Mouse (Mus musculus): ENCODE results near the gene Twnk. TPM values are rescaled to one million over a fixed set of nuclear protein-coding genes. Genes with fewer than 3 reads are reported as not detected.

Gene Twnk
- polyA plus RNA-seq, 1 experiment = 14.8 TPM

GRCm38 (mm10) chr19:45021362-45021761 is 15.9 kb downstream of the Twnk start:
- TF ChIP-seq CTCF (conservative IDR thresholded peaks at IDR 0.05; ENCODE audit: insufficient read depth, insufficient read length, low read depth, low read length) (no peak), POLR2A (IDR thresholded peaks at IDR 0.05; ENCODE audit: low read depth, low read length) (no peak)
- no peak for DNase-seq
- Histone ChIP-seq H3K4me1 (ENCODE audit: control insufficient read depth, insufficient read depth, low read length) (peaks cover 9% of the 10 kb centered on the region; the same call in 1 of the 2 replicates), H3K27ac (ENCODE audit: insufficient read depth, low read depth, low read length) (no peak overlapping the region), H3K27me3 (replicated peaks; ENCODE audit: control insufficient read depth, insufficient read depth, low read length) (no peaks in the 10 kb centered on the region), H3K36me3 (ENCODE audit: control insufficient read depth, insufficient read depth, low read length) (no peaks in the 10 kb centered on the region; the same call in none of the 2 replicates), H3K4me3 (ENCODE audit: insufficient read depth, low read depth, low read length) (no peak overlapping the region)
- 86% methylated on average over 15 of the region's 15 CpGs for WGBS

- TF ChIP-seq POLR2A (IDR thresholded peaks at IDR 0.05; ENCODE audit: low read depth, low read length) = no peak
- TF ChIP-seq CTCF (conservative IDR thresholded peaks at IDR 0.05; ENCODE audit: insufficient read depth, insufficient read length, low read depth, low read length) = no peak
- DNase-seq = no peak
- H3K27ac ChIP-seq (ENCODE audit: insufficient read depth, low read depth, low read length) = no peak overlapping the region
- H3K4me3 ChIP-seq (ENCODE audit: insufficient read depth, low read depth, low read length) = no peak overlapping the region
- H3K4me1 ChIP-seq (ENCODE audit: control insufficient read depth, insufficient read depth, low read length) = peaks cover 5% of the 10 kb centered on the region; the same call in 1 of the 2 replicates
- no peaks in the 10 kb centered on the region; the same call in none of the 2 replicates for H3K36me3 ChIP-seq (ENCODE audit: control insufficient read depth, insufficient read depth, low read length)
- 75% methylated on average over 11 of the region's 11 CpGs for WGBS
- H3K27me3 ChIP-seq (replicated peaks; ENCODE audit: control insufficient read depth, insufficient read depth, low read length) = no peaks in the 10 kb centered on the region
These were observed 18.5 kb downstream of the Twnk start for GRCm38 (mm10) chr19:45023993-45024392.

GRCm38 (mm10) chr19:45024775-45025174 is 19.3 kb downstream of the Twnk start:
- TF ChIP-seq POLR2A (IDR thresholded peaks at IDR 0.05; ENCODE audit: low read depth, low read length) (no peak), CTCF (conservative IDR thresholded peaks at IDR 0.05; ENCODE audit: insufficient read depth, insufficient read length, low read depth, low read length) (no peak)
- 77% methylated on average over 20 of the region's 20 CpGs for WGBS
- DNase-seq = no peak
- Histone ChIP-seq H3K27ac (ENCODE audit: insufficient read depth, low read depth, low read length) (no peak overlapping the region), H3K4me3 (ENCODE audit: insufficient read depth, low read depth, low read length) (no peak overlapping the region), H3K27me3 (replicated peaks; ENCODE audit: control insufficient read depth, insufficient read depth, low read length) (no peaks in the 10 kb centered on the region), H3K4me1 (ENCODE audit: control insufficient read depth, insufficient read depth, low read length) (0 out of 2 replicates have a peak, but pooled peaks cover 5% of the 10 kb centered on the region), H3K36me3 (ENCODE audit: control insufficient read depth, insufficient read depth, low read length) (no peaks in the 10 kb centered on the region; the same call in none of the 2 replicates)

- H3K4me3 ChIP-seq (ENCODE audit: insufficient read depth, low read depth, low read length) = no peak overlapping the region
- no peaks in the 10 kb centered on the region; the same call in none of the 2 replicates for H3K36me3 ChIP-seq (ENCODE audit: control insufficient read depth, insufficient read depth, low read length)
- 87% methylated on average over 37 of the region's 37 CpGs for WGBS
- peaks cover 7% of the 10 kb centered on the region; the same call in 1 of the 2 replicates for H3K4me1 ChIP-seq (ENCODE audit: control insufficient read depth, insufficient read depth, low read length)
- no peak for DNase-seq
- TF ChIP-seq CTCF (conservative IDR thresholded peaks at IDR 0.05; ENCODE audit: insufficient read depth, insufficient read length, low read depth, low read length) (no peak), POLR2A (IDR thresholded peaks at IDR 0.05; ENCODE audit: low read depth, low read length) (no peak)
- H3K27ac ChIP-seq (ENCODE audit: insufficient read depth, low read depth, low read length) = no peak overlapping the region
- no peaks in the 10 kb centered on the region for H3K27me3 ChIP-seq (replicated peaks; ENCODE audit: control insufficient read depth, insufficient read depth, low read length)
These were observed 20.6 kb downstream of the Twnk start for GRCm38 (mm10) chr19:45025937-45026568.

GRCm38 (mm10) chr19:45026958-45027670 is 21.7 kb downstream of the Twnk start:
- TF ChIP-seq POLR2A (IDR thresholded peaks at IDR 0.05; ENCODE audit: low read depth, low read length) = no peak
- no peak for TF ChIP-seq CTCF (conservative IDR thresholded peaks at IDR 0.05; ENCODE audit: insufficient read depth, insufficient read length, low read depth, low read length)
- H3K27me3 ChIP-seq (replicated peaks; ENCODE audit: control insufficient read depth, insufficient read depth, low read length) = no peaks in the 10 kb centered on the region
- DNase-seq = no peak
- 53% methylated on average over 6 of the region's 6 CpGs for WGBS
- H3K27ac ChIP-seq (ENCODE audit: insufficient read depth, low read depth, low read length) = no peak overlapping the region
- H3K4me1 ChIP-seq (ENCODE audit: control insufficient read depth, insufficient read depth, low read length) = peaks cover 7% of the 10 kb centered on the region; the same call in 1 of the 2 replicates
- H3K4me3 ChIP-seq (ENCODE audit: insufficient read depth, low read depth, low read length) = no peak overlapping the region
- no peaks in the 10 kb centered on the region; the same call in none of the 2 replicates for H3K36me3 ChIP-seq (ENCODE audit: control insufficient read depth, insufficient read depth, low read length)

GRCm38 (mm10) chr19:45027848-45028247 is 22.4 kb downstream of the Twnk start:
- WGBS = 86% methylated on average over 6 of the region's 6 CpGs

GRCm38 (mm10) chr19:45028746-45029145 is 23.3 kb downstream of the Twnk start:
- DNase-seq = no peak
- H3K36me3 ChIP-seq (ENCODE audit: control insufficient read depth, insufficient read depth, low read length) = no peaks in the 10 kb centered on the region; the same call in none of the 2 replicates
- H3K4me1 ChIP-seq (ENCODE audit: control insufficient read depth, insufficient read depth, low read length) = peaks cover 7% of the 10 kb centered on the region; the same call in 1 of the 2 replicates
- no peak for TF ChIP-seq CTCF (conservative IDR thresholded peaks at IDR 0.05; ENCODE audit: insufficient read depth, insufficient read length, low read depth, low read length)
- no peak for TF ChIP-seq POLR2A (IDR thresholded peaks at IDR 0.05; ENCODE audit: low read depth, low read length)
- no peaks in the 10 kb centered on the region for H3K27me3 ChIP-seq (replicated peaks; ENCODE audit: control insufficient read depth, insufficient read depth, low read length)
- H3K27ac ChIP-seq (ENCODE audit: insufficient read depth, low read depth, low read length) = no peak overlapping the region
- 72% methylated on average over 19 of the region's 19 CpGs for WGBS
- no peak overlapping the region for H3K4me3 ChIP-seq (ENCODE audit: insufficient read depth, low read depth, low read length)

More at GRCm38 (mm10) chr19:45027848-45028247, 22.4 kb downstream of the Twnk start:
- TF ChIP-seq CTCF (conservative IDR thresholded peaks at IDR 0.05; ENCODE audit: insufficient read depth, insufficient read length, low read depth, low read length) = no peak
- TF ChIP-seq POLR2A (IDR thresholded peaks at IDR 0.05; ENCODE audit: low read depth, low read length) = no peak
- no peak for DNase-seq
- no peaks in the 10 kb centered on the region; the same call in none of the 2 replicates for H3K36me3 ChIP-seq (ENCODE audit: control insufficient read depth, insufficient read depth, low read length)
- no peak overlapping the region for H3K27ac ChIP-seq (ENCODE audit: insufficient read depth, low read depth, low read length)
- H3K27me3 ChIP-seq (replicated peaks; ENCODE audit: control insufficient read depth, insufficient read depth, low read length) = no peaks in the 10 kb centered on the region
- no peak overlapping the region for H3K4me3 ChIP-seq (ENCODE audit: insufficient read depth, low read depth, low read length)
- peaks cover 7% of the 10 kb centered on the region; the same call in 1 of the 2 replicates for H3K4me1 ChIP-seq (ENCODE audit: control insufficient read depth, insufficient read depth, low read length)
